Mouse (Mus musculus) adrenal gland, postnatal 36 days (tissue): Measurements from ENCODE around the gene Npl. TPM values are rescaled to one million over a fixed set of nuclear protein-coding genes. Genes with fewer than 3 reads are reported as not detected.
A peak's percentile ranks its signal among the peaks of the same experiment; 100 is the strongest.
"Not testable (repeated sequence)": the region's sequence is repeated elsewhere in the genome, so short reads cannot be mapped to it uniquely, and the experiment has no call there.

ENCODE experiments used
- DNase-seq, 2 experiments: peaks; one replicate each; pipeline ENCODE4 v3.0.0; 2021; ENCODE audit warnings: mixed read lengths in 1 of 2
- total RNA-seq, 2 experiments: library from RNA; stranded (reverse); gene quantifications; 2 replicates each; pipeline ENCODE4 v1.2.3; 2021

Gene Npl
- total RNA-seq, 2 experiments from 2014 or later: 4.2 to 7.6 TPM

DNA sequence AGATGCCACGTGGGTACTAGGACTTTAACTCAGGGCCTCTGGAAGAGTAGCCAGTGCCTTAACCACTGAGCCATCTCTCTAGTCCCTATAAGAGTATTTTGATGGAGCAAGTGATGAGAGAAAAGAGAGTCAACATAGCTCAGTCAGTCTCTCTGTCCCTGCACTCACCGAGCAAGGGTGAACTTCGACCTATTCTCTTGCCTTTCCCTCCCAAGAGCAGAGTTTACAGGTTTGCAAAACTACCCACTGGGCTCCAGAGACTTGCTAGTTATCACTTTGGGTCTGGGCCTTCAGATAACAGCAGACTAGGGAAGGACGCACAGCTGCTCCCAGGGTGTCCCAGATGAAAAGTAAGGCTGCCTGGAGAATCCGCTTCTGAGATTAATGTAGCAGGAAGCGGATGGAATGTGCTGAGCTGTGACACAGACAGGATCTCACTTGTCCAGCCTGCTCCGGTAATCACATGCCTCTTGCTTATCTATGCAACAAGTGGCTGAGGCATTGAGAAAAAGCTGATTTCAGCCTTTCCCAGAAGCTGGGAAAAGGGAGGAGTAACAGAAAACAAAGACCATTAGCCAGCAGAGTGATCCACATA is 7.0 kb downstream of the Npl start:
- peak; percentile 37 to 52 for DNase-seq

DNA sequence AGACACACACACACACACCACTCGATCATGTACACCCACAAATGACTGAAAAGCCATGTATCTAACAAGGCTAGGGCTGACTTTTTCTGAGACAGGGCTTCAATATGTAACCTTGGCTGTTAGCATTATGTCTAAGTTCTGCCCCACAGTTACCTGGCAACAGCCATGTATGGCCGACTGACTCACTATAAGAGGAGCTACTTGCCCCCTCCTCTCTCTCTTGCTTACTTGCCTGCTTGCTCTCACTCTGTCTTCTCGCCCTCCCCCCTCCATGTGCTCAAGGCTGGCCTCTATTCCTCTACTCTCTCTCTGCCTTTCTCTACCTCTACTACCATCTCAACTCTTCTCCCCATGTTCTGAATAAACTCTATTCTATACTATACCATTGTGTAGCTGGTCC is 9.1 kb downstream of the Npl start:
- DNase-seq: no peak

DNA sequence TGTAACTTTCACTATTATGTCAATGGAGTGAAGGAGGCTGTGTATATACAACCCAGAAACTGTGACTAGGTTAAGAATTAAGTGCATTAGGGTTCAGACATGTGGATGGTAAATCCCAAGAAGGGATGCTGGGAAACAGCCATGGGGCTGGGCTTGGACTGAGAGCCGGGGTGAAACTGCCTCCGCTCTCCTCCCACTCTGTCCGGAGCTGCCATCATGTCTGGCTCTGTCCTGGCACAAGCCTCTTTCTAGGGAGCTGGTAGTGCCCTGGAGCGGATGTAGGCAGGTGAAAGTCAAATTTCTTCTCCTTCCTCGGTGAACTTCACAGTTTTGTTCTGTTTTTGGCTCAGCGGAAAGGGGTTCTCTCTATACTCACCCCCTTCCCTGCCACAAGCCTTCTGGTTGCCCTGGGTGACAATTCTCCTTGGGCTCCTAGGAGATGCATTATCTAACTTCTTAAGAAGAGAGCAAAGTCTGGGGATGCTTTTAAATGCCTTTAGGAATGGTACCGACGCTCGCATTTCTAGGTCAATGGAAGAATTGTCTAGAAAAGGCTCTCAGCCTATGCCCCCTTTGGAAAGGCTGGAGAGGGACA is 10.0 kb downstream of the Npl start:
- DNase-seq: no peak

DNA sequence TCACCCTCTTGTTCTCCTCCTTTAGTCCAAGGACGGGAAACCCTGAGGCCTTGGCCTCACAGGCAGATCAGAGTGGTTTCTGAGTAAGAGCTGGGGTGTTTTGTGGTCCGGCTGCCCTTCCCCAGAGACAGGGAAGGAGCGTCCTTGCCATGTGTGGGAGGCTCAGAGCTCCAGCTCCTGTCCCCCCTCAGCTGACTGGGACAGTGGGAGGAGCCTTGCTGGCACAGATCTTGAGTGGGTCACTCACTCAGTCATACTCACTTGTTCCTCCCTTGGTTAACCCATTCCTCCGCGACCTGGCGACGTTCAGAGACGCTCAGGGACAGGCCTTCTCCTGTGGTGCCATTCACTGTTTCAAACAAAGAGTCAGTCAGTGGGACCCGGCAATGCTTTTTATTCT is 14.2 kb downstream of the Npl start:
- peak; percentile 88 for DNase-seq

DNA sequence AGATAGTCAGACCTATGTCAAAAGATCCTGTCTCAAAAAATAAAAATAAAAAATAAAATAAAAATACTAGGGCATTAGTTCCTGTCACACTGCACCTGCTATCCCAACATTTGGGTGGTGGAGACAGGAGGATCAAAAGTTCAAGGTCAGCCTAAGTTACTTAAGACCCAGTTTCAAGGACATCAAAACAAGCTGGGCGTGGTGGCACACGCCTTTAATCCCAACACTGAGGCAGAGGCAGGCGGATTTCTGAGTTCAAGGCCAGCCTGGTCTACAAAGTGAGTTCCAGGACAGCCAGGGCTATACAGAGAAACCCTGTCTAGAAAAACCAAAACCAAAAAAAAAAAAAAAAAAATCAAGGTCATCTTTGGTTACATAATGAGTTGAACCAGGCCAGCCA is 16.9 kb downstream of the Npl start:
- not testable (repeated sequence) for DNase-seq

DNA sequence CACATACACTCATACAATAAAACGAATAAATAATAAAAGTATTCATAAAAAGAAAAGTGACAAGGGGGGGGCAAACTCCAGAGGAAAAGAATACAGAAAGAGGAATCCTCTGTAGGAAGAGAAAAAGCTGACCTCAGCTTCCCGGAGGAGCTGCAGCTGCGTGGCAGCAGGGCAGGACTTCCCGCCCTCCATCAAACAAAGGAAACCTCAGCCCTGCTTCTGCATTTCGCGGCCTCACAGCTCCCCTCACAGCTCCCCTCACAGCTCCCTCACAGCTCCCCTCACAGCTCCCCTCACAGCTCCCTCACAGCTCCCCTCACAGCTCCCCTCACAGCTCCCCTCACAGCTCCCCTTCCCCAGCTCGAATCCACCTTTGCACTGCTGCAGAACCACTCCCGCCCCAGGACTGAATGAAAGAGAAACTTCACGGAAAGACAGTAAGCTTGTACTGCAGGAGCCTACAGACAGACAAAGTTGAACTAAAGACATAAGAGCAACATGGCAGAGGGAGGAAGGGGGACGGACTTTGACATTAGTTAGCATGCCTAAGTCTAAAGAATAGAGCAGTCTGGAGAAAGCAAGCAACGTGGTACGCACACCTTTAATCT is 17.5 kb downstream of the Npl start:
- peak in 1 of 2 experiments; percentile 30 for DNase-seq

- DNase-seq: no peak
Observed at GRCm38 (mm10) chr1:153531677-153532233, 18.1 kb downstream of the Npl start.

DNA sequence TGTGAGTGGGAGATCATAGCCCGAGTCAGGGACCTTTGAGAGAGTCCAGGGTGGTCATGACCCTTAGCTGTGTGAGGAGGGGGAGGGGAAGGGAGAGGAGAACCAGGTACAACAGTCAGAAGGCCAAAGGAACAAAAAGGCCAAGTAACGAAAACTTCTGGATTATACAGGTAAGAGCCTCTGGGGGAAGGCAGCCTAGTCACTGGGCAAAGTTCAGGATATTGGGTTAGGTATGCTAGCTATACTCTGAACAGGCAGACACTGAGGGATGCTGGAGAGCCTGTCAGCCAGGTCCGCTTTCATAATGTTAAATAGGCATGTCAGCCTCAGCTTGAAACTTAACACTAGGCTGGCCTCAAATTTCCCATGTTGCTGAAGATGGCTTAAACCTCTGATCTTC is 27.7 kb downstream of the Npl start:
- DNase-seq: no peak

DNA sequence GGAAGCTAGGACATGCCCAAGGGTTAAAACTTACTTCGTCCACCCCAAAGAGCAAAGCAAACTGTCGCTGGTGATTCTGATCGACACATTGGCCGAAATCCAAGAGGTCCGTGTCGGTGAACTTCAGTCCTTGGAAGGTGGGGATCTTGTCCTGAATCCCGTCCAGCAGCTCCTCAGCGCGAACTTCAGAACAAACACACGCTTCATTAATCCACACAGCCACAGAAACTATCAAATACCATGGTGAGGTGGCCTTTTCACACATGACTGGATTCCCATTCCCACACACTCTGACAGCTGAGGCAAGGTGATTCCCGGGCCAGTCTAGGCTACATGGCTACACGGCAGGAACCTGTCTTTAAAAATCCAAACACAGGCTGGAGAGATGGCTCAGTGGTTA is 34.5 kb downstream of the Npl start:
- no peak for DNase-seq

- DNase-seq: no peak
Observed at GRCm38 (mm10) chr1:153510330-153511009, 39.4 kb downstream of the Npl start.

DNA sequence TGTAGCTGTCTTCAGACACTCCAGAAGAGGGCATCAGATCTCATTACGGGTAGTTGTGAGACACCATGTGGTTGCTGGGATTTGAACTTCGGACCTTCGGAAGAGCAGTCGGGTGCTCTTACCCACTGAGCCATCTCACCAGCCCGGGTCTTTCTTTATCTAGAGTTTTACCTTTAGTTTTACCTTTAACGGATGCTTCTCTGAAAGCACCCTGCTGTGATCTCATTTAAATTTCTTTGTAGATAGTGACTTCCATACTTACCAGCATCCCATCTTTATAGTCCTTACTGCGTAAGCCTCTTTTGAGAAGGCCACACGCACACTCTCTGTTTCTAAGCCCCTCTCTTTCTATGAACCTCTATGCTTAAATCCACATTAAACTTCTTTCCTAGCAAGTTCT is 40.3 kb downstream of the Npl start:
- not testable (repeated sequence) for DNase-seq

DNA sequence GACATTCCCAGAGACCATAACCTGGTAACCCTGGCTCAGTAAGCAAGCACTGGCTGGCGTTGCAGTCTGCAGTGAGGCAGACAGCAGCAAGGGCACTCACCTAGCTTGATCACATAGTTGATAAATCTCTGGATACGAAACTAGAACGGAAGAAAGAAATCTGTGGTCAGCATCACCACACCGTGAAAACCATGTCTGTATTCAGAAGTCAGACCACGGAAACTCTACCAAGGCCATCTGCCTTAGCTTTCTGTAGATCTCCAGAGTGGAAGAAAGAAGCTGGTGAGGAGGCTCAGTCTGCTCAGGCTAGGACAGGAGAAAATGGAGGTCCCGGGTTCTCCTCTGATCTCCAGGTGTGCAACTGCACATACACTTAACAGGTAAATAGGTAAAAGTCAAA is 40.8 kb downstream of the Npl start:
- DNase-seq: no peak

GRCm38 (mm10) chr1:153506266-153506665 is 43.6 kb downstream of the Npl start:
- peak; percentile 38 to 73 for DNase-seq

DNA sequence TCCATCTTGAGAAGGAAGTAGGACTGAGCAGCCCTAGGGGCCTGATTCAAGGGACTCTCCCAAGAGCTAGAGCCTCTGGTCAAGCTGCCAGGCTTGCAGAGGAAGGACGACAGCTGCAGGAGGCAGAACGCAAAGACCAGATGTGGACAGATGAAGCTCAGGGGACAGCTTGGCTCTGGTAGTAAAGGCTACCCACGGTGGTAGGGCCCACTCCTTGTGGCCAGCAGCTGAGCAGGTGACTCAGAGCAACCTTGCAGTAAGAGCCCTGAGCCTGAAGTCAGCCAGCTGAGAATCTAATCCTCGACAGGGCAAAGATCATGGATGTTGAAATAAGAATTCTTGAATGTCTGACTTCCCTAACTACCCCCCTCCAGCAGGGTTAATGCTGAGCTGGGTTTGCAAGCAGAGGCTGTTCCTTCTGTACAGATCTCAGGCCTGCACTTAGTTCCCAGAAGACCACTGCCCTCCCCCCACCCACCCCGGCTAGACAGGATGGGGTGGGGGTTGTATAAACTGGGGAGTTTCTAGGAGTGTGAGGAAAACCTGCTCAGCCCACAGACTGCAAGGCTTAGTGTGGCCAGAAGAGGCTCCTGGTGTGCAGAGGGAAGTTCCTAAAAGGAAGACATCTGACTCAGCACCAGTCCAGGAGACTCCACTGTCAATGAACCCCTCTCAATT is 48.1 kb downstream of the Npl start:
- DNase-seq: peak; percentile 33 to 35

DNA sequence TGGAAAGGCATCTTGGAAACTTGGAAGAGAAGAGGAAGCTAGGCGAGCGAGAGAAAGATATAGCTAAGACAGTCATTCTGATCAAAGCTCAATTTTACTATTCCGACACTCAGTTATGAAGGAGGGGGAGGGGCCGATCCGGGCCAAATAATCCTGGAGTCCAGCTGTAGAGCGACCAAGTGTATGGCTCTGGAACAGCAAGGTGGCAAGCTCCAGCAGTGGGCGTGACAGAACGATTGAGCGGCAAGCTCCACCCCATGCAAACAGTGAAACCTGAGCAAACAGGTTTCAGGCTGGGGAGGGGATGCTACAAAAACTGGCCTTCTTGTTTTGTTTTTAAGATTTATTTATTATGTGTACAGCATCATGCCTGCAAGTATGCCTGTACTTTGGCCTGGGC is 49.8 kb downstream of the Npl start:
- no peak for DNase-seq

DNA sequence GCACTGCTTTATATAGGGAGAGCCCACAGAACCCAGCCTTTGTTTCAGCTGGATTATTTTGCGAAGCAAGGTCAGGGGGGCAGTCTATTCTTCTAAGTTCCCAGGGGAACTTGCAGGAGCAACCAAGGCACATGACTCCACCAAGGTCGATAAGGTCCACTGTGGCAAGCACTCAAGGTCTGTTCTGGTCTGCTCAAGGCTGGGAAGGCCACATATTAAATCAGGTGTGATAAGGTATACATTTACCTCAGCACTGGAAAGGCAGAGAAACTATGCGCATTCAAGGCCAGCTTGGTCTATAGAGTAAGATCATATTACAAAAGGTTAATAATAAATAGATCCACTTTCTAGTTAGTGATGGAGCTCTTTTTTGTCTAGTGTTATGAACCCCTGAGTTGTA is 53.8 kb downstream of the Npl start:
- DNase-seq: no peak

DNA sequence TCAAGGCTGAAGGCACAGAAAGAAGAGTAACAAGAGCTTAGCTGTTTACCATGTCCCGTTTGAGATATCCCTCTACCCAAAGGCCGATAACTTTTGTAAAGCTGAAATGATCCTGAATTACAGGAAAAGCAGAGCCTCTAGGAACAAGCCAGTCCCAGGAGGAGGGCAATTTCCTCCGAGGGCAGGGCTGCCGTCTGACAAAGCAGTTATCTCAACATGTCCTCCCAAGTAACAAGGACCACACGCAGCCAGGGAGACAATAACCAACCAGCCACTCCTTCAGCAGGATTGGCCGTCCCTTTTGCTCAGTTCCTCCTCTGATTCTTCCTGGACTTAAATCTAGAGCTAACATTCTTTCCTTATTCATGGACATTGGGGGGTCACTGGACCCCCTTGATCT is 55.9 kb downstream of the Npl start:
- DNase-seq: no peak

GRCm38 (mm10) chr1:153493338-153493737 is 56.5 kb downstream of the Npl start:
- peak; percentile 67 to 70 for DNase-seq

DNA sequence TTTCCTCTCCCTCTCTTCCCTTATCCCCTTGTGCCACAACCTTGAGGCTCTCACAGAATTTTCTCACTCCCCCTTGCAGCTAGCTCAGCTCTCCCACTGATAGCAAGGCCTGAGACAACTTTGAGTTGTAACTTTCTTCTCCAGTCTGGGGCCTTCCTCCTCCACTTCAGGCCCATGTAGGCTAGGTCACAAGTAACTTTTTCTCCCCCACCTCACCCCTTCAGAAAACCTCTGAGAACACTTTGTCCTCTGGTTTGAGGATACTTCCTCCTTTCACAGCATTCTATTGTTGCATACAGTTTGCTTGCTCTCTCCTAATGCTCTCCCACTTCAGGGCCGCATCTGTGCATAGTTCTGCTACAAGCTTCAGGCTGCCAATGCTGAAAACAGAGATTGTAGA is 58.0 kb downstream of the Npl start:
- DNase-seq: no peak

DNA sequence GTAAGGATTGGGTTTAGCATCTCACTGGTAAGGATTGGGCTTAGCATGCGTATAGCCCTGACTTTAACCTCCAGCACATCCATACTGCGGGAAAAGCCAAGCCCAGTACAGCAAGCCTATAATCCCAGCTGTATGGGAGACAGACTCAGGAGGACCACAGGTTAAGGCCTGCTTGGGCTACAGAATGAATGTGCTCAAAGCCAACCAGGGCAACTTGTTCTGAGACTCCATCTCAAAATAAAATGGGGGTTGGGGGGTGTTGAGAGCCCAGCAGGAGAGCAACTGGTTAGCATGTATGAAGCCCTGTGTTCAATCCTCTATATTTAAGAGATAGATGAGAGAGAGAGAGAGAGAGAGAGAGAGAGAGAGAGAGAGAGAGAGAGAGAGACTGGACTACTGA is 58.5 kb downstream of the Npl start:
- DNase-seq: no peak

DNA sequence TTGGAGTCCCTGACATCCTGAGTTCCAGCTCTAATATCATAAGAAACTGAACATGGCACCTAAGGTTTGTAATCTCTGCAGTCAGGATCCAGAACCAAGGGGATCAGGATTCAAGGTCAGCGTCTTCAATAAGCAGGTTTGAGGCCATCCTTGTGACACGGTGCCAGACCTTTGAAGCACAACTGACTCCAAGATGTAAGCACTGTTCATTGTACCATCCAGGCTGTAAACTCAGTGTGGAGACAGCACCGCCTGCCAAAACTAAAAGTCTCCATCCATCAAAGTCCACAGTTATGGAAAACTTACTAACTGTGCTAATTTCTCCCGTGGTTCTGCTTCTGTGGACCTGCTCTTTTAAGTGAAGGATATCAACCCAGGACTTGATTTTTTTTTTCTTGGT is 59.9 kb downstream of the Npl start:
- peak; percentile 22 to 30 for DNase-seq

GRCm38 (mm10) chr1:153489540-153489939 is 60.3 kb downstream of the Npl start:
- DNase-seq: no peak

- no peak for DNase-seq
Observed at GRCm38 (mm10) chr1:153489132-153489531, 60.7 kb downstream of the Npl start.
